Mouse (Mus musculus): ENCODE data around the gene Ubxn2a. TPM values are rescaled to one million over a fixed set of nuclear protein-coding genes. Genes with fewer than 3 reads are reported as not detected.
A peak's percentile ranks its signal among the peaks of the same experiment; 100 is the strongest.
"Not testable (repeated sequence)": the region's sequence is repeated elsewhere in the genome, so short reads cannot be mapped to it uniquely, and the experiment has no call there.

The Ubxn2a gene
- polyA plus RNA-seq, 1 experiment from 2014 or later: 30.7 TPM

GRCm38 (mm10) chr12:4906476-4906875 lies 1.0 kb downstream of the Ubxn2a start:
- H3K36me3 ChIP-seq: peaks cover 3% of the 10 kb centered on the region; the same call in 1 of the 2 replicates
- no peaks in the 10 kb centered on the region for H3K4me1 ChIP-seq
- no peak for DNase-seq (ENCODE audit: low spot score)
- peak overlapping the region; percentile 89 for H3K4me3 ChIP-seq
- H3K9me3 ChIP-seq: no peaks in the 10 kb centered on the region
- H3K27me3 ChIP-seq (ENCODE audit: insufficient read depth, poor library complexity, severe bottlenecking): no peaks in the 10 kb centered on the region
- H3K27ac ChIP-seq: peak overlapping the region; percentile 97
- WGBS: 49% methylated on average over 7 of the region's 7 CpGs

GRCm38 (mm10) chr12:4905946-4906345 lies 1.6 kb downstream of the Ubxn2a start:
- peaks cover 4% of the 10 kb centered on the region; the same call in 1 of the 2 replicates for H3K36me3 ChIP-seq
- no peaks in the 10 kb centered on the region for H3K4me1 ChIP-seq
- H3K27me3 ChIP-seq (ENCODE audit: insufficient read depth, poor library complexity, severe bottlenecking): no peaks in the 10 kb centered on the region
- H3K27ac ChIP-seq: no peak overlapping the region
- H3K4me3 ChIP-seq: no peak overlapping the region; the same call in 1 of the 2 replicates
- WGBS: 74% methylated on average over 7 of the region's 7 CpGs
- DNase-seq (ENCODE audit: low spot score): no peak
- no peaks in the 10 kb centered on the region for H3K9me3 ChIP-seq

GRCm38 (mm10) chr12:4898024-4898423 lies 9.5 kb downstream of the Ubxn2a start:
- H3K27ac ChIP-seq: no peak overlapping the region
- H3K4me3 ChIP-seq: no peak overlapping the region
- DNase-seq (ENCODE audit: low spot score): no peak
- 91% methylated on average over 5 of the region's 5 CpGs for WGBS
- H3K36me3 ChIP-seq: peaks cover 19% of the 10 kb centered on the region; the same call in 1 of the 2 replicates
- H3K27me3 ChIP-seq (ENCODE audit: insufficient read depth, poor library complexity, severe bottlenecking): no peaks in the 10 kb centered on the region
- no peaks in the 10 kb centered on the region for H3K9me3 ChIP-seq
- H3K4me1 ChIP-seq: no peaks in the 10 kb centered on the region

- 95% methylated on average over 1 of the region's 1 CpGs for WGBS
- Histone ChIP-seq H3K27me3 (ENCODE audit: insufficient read depth, poor library complexity, severe bottlenecking) (no peaks in the 10 kb centered on the region), H3K4me3 (no peak overlapping the region), H3K4me1 (peaks cover 9% of the 10 kb centered on the region; the same call in 1 of the 2 replicates), H3K36me3 (peaks cover 12% of the 10 kb centered on the region; the same call in 1 of the 2 replicates), H3K27ac (no peak overlapping the region), H3K9me3 (no peaks in the 10 kb centered on the region)
- no peak for DNase-seq (ENCODE audit: low spot score)
These were observed 17.6 kb downstream of the Ubxn2a start for GRCm38 (mm10) chr12:4889891-4890290.

GRCm38 (mm10) chr12:4889251-4889650 lies 18.3 kb downstream of the Ubxn2a start:
- Histone ChIP-seq H3K4me1 (peaks cover 9% of the 10 kb centered on the region; the same call in 1 of the 2 replicates), H3K4me3 (no peak overlapping the region), H3K27me3 (ENCODE audit: insufficient read depth, poor library complexity, severe bottlenecking) (no peaks in the 10 kb centered on the region), H3K27ac (no peak overlapping the region), H3K9me3 (no peaks in the 10 kb centered on the region), H3K36me3 (peaks cover 11% of the 10 kb centered on the region; the same call in 1 of the 2 replicates)
- 49% methylated on average over 2 of the region's 2 CpGs for WGBS
- no peak for DNase-seq (ENCODE audit: low spot score)

- Histone ChIP-seq H3K27ac (no peak overlapping the region), H3K27me3 (ENCODE audit: insufficient read depth, poor library complexity, severe bottlenecking) (no peaks in the 10 kb centered on the region), H3K36me3 (peaks cover 6% of the 10 kb centered on the region; the same call in 1 of the 2 replicates), H3K4me1 (peaks cover 9% of the 10 kb centered on the region; the same call in 1 of the 2 replicates), H3K4me3 (no peak overlapping the region), H3K9me3 (no peaks in the 10 kb centered on the region)
- no peak for DNase-seq (ENCODE audit: low spot score)
These were observed 18.8 kb downstream of the Ubxn2a start for GRCm38 (mm10) chr12:4888739-4889138.

- not testable (repeated sequence) for H3K27ac ChIP-seq; H3K4me1 ChIP-seq; DNase-seq (ENCODE audit: low spot score); H3K4me3 ChIP-seq; H3K9me3 ChIP-seq; H3K27me3 ChIP-seq (ENCODE audit: insufficient read depth, poor library complexity, severe bottlenecking)
- 97% methylated on average over 4 of the region's 4 CpGs for WGBS
- peaks cover 20% of the 10 kb centered on the region for H3K36me3 ChIP-seq
These were observed 20.9 kb downstream of the Ubxn2a start for GRCm38 (mm10) chr12:4886581-4886980.

GRCm38 (mm10) chr12:4885062-4885461 lies 22.4 kb downstream of the Ubxn2a start:
- 80% methylated on average over 1 of the region's 1 CpGs for WGBS

GRCm38 (mm10) chr12:4882086-4882485 lies 25.4 kb downstream of the Ubxn2a start:
- WGBS: 81% methylated on average over 2 of the region's 2 CpGs
- Histone ChIP-seq H3K36me3 (peaks cover 46% of the 10 kb centered on the region), H3K27me3 (ENCODE audit: insufficient read depth, poor library complexity, severe bottlenecking) (no peaks in the 10 kb centered on the region), H3K27ac (no peak overlapping the region), H3K4me3 (no peak overlapping the region), H3K4me1 (no peaks in the 10 kb centered on the region), H3K9me3 (no peaks in the 10 kb centered on the region)
- no peak for DNase-seq (ENCODE audit: low spot score)

More at GRCm38 (mm10) chr12:4885062-4885461, 22.4 kb downstream of the Ubxn2a start:
- Histone ChIP-seq H3K4me3 (no peak overlapping the region), H3K9me3 (no peaks in the 10 kb centered on the region), H3K27ac (no peak overlapping the region), H3K36me3 (peaks cover 27% of the 10 kb centered on the region), H3K4me1 (peaks cover 9% of the 10 kb centered on the region; the same call in 1 of the 2 replicates), H3K27me3 (ENCODE audit: insufficient read depth, poor library complexity, severe bottlenecking) (no peaks in the 10 kb centered on the region)
- no peak for DNase-seq (ENCODE audit: low spot score)

GRCm38 (mm10) chr12:4879048-4879447 lies 28.5 kb downstream of the Ubxn2a start:
- peaks cover 40% of the 10 kb centered on the region for H3K36me3 ChIP-seq
- no peak for DNase-seq (ENCODE audit: low spot score)

GRCm38 (mm10) chr12:4878296-4878783 lies 29.2 kb downstream of the Ubxn2a start:
- no peaks in the 10 kb centered on the region for H3K9me3 ChIP-seq
- peaks cover 37% of the 10 kb centered on the region for H3K36me3 ChIP-seq
- no peaks in the 10 kb centered on the region for H3K27me3 ChIP-seq (ENCODE audit: insufficient read depth, poor library complexity, severe bottlenecking)
- no peak for DNase-seq (ENCODE audit: low spot score)
- no peak overlapping the region for H3K4me3 ChIP-seq
- 66% methylated on average over 9 of the region's 9 CpGs for WGBS
- H3K4me1 ChIP-seq: peaks cover 13% of the 10 kb centered on the region
- no peak overlapping the region for H3K27ac ChIP-seq

More at GRCm38 (mm10) chr12:4879048-4879447, 28.5 kb downstream of the Ubxn2a start:
- Histone ChIP-seq H3K27me3 (ENCODE audit: insufficient read depth, poor library complexity, severe bottlenecking) (no peaks in the 10 kb centered on the region), H3K4me1 (peaks cover 6% of the 10 kb centered on the region), H3K4me3 (no peak overlapping the region), H3K27ac (no peak overlapping the region), H3K9me3 (no peaks in the 10 kb centered on the region)
- 90% methylated on average over 5 of the region's 5 CpGs for WGBS

GRCm38 (mm10) chr12:4875623-4876022 lies 31.9 kb downstream of the Ubxn2a start:
- Histone ChIP-seq H3K27me3 (ENCODE audit: insufficient read depth, poor library complexity, severe bottlenecking) (no peaks in the 10 kb centered on the region), H3K9me3 (no peaks in the 10 kb centered on the region), H3K4me3 (no peak overlapping the region), H3K27ac (no peak overlapping the region), H3K36me3 (peaks cover 22% of the 10 kb centered on the region), H3K4me1 (peaks cover 21% of the 10 kb centered on the region)
- 85% methylated on average over 8 of the region's 8 CpGs for WGBS
- no peak for DNase-seq (ENCODE audit: low spot score)

- Histone ChIP-seq H3K36me3 (peaks cover 12% of the 10 kb centered on the region), H3K27me3 (ENCODE audit: insufficient read depth, poor library complexity, severe bottlenecking) (no peaks in the 10 kb centered on the region), H3K9me3 (no peaks in the 10 kb centered on the region), H3K27ac (peak within 1 kb of the TSS; percentile 72), H3K4me1 (peaks cover 24% of the 10 kb centered on the region), H3K4me3 (peak within 1 kb of the TSS; percentile 59)
- peak; percentile 94 for DNase-seq (ENCODE audit: low spot score)
- WGBS: 4% methylated on average over 24 of the region's 24 CpGs
These were observed 33.2 kb downstream of the Ubxn2a start, which contains the start of gene Mfsd2b for GRCm38 (mm10) chr12:4874161-4874927. Gene Mfsd2b (minus strand): TSS chr12:4874359.
